Mouse (Mus musculus) kidney, adult 2 months (tissue): ENCODE measurements around the gene Phf2.

Source experiments
- CTCF ChIP-seq: fragments of 200-500 bp; conservative IDR thresholded peaks from 2 replicates; pipeline ENCODE4 v1.5.1; 2011; ENCODE audit warnings: low read depth, mild to moderate bottlenecking, control low read depth, low read length, moderate library complexity, mixed read lengths; ENCODE audit not compliant: insufficient read depth, insufficient read length
- POLR2A ChIP-seq: fragments of 200-500 bp; IDR thresholded peaks from one replicate; pipeline ENCODE4 v1.6.1; 2011; ENCODE audit warnings: low read depth, low read length, control low read depth

- TF ChIP-seq POLR2A (no peak), CTCF (no peak)
Observed at GRCm38 (mm10) chr13:48814406-48814805, 56.5 kb downstream of the Phf2 start.
